Mouse (Mus musculus): ENCODE measurements around the gene Mageb1. TPM values are rescaled to one million over a fixed set of nuclear protein-coding genes. Genes with fewer than 3 reads are reported as not detected.
"Not testable (repeated sequence)": the region's sequence is repeated elsewhere in the genome, so short reads cannot be mapped to it uniquely, and the experiment has no call there.

Gene Mageb1
- not detected in 2 replicates for polyA plus RNA-seq (2015; fragmentation: Nextera tagmentation; extraction: Ambion mirVana)

DNA sequence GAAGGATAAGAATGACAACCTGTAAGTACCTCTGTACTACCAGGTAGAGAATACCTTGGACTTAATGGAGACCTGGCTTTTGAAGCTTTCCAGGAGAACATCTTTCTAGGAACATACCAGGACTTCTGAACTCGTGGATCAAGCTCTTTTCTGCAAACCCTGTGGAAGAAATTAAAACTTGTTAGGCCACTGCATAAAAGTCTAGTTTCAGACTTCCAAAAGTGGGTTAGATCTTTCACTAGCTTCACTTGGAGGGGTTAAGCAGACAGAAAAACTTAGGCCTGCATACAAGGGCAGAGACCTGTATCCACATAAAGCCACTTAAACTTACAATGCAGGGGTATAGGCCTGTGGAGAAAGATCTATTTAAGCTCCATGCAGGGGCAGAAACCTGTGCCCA is at the start of gene Mageb1:
Gene Mageb1 (minus strand): TSS at position 101 of the 400 bp plus-strand sequence.
- not testable (repeated sequence) for H3K4me1 ChIP-seq (replicated peaks; ENCODE audit: insufficient read depth, low read length); H3K4me3 ChIP-seq (replicated peaks; ENCODE audit: low read depth, low read length); H3K27ac ChIP-seq; ATAC-seq (replicated peaks; ENCODE audit: low FRiP score, low read depth); H3K27me3 ChIP-seq (ENCODE audit: insufficient read depth, low read length); H3K9me3 ChIP-seq (replicated peaks; ENCODE audit: low read length); H3K4me2 ChIP-seq (ENCODE audit: low read length); DNase-seq (ENCODE audit: low spot score); H3K36me3 ChIP-seq (ENCODE audit: insufficient read depth, low read length); H3K9ac ChIP-seq (ENCODE audit: low read depth, low read length)
- WGBS = 55% methylated on average over 1 of the region's 1 CpGs

Other genes starting within 250 kb of the Mageb1 start
- not detected in 2 replicates for gene Mageb5, start 233.3 kb downstream of the Mageb1 start, polyA plus RNA-seq (2015; fragmentation: Nextera tagmentation; extraction: Ambion mirVana)

Measured in kidney, postnatal 0 days (tissue).